Mouse (Mus musculus): ENCODE results near the gene Aldh1a2. TPM values are rescaled to one million over a fixed set of nuclear protein-coding genes. Genes with fewer than 3 reads are reported as not detected.

Gene Aldh1a2
- polyA plus RNA-seq, 1 experiment from 2014 or later: 333 TPM

DNA sequence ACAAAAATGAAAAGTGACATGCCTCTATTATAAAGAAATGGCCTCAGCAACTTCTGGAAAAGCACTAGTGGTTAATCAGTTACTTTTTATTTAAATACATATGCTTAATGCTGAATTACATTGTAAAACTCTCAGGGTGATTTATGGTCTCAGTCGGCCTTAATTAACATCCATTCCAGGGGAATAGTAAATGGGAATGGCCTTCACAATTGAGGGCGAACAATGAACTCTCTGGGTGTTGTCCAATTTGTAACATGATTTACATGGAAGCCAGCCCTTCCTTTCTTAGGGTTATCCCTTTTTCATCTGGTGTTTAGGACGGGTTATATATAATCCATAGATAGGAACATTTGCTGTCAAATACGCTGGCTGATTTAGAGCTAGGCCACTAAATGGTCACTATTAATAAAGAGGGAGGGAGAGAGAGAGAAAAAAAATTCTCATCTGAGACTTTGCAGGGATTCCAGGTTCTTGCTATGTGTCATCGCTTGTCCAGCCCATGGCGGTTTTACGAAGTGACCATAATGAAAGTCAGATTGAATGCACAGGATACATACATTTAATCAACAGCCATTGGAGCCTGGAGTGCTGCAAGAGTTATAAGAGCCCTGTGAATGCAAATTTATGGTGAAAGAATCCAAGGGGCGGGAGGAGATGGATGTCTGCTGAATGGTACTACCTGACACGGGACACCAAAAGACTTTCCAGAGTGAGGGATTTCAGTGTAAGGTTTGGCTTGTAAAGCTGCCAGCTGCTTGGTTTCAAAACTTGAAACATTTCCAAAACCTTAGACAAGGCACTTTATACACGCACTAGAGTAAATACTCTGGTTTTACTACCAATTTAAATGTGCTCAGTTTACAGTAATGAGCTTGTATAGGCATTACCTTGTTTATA lies 26.2 kb downstream of the Aldh1a2 start:
- Histone ChIP-seq H3K27ac (ENCODE audit: low read length) (peak overlapping the region; percentile 76; the same call in 1 of the 2 replicates), H3K4me3 (ENCODE audit: low read length) (no peak overlapping the region), H3K9me3 (ENCODE audit: low read length) (no peaks in the 10 kb centered on the region), H3K9ac (replicated peaks; ENCODE audit: low read length) (no peak overlapping the region), H3K4me2 (replicated peaks; ENCODE audit: low read depth, low read length) (no peak overlapping the region), H3K36me3 (ENCODE audit: insufficient read depth, low read length) (no peaks in the 10 kb centered on the region), H3K27me3 (ENCODE audit: insufficient read depth, low read length) (no peaks in the 10 kb centered on the region), H3K4me1 (ENCODE audit: insufficient read depth, low read length) (peaks cover 36% of the 10 kb centered on the region)
- WGBS: 29% methylated on average over 10 of the region's 10 CpGs
- peak; percentile 91 for ATAC-seq (ENCODE audit: low FRiP score, low TSS enrichment)

DNA sequence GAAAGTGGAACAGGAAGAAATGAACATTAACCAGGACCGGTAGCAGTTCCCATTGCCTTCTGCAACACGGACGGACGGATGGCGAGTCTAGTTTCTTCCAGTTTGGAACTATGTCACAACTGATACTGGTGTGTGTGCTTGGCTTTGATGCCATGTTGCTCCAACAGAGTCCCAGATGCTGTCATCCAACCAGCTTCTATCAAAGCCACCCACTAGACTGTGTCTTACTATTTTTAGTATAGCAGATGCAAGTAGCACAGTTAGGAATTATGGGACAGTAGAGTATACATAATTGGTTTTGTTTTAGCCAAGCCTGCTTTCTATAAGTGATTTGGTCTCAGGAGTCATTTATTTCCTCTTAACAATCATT lies 26.8 kb downstream of the Aldh1a2 start:
- no peak overlapping the region for H3K4me3 ChIP-seq (ENCODE audit: low read length)
- no peaks in the 10 kb centered on the region for H3K27me3 ChIP-seq (ENCODE audit: insufficient read depth, low read length)
- H3K36me3 ChIP-seq (ENCODE audit: insufficient read depth, low read length): no peaks in the 10 kb centered on the region
- peaks cover 36% of the 10 kb centered on the region for H3K4me1 ChIP-seq (ENCODE audit: insufficient read depth, low read length)
- no peak overlapping the region for H3K4me2 ChIP-seq (replicated peaks; ENCODE audit: low read depth, low read length)
- ATAC-seq (ENCODE audit: low FRiP score, low TSS enrichment): no peak
- WGBS: 41% methylated on average over 5 of the region's 5 CpGs
- H3K27ac ChIP-seq (ENCODE audit: low read length): peak overlapping the region; percentile 76; the same call in 1 of the 2 replicates
- no peaks in the 10 kb centered on the region for H3K9me3 ChIP-seq (ENCODE audit: low read length)
- no peak overlapping the region for H3K9ac ChIP-seq (replicated peaks; ENCODE audit: low read length)

DNA sequence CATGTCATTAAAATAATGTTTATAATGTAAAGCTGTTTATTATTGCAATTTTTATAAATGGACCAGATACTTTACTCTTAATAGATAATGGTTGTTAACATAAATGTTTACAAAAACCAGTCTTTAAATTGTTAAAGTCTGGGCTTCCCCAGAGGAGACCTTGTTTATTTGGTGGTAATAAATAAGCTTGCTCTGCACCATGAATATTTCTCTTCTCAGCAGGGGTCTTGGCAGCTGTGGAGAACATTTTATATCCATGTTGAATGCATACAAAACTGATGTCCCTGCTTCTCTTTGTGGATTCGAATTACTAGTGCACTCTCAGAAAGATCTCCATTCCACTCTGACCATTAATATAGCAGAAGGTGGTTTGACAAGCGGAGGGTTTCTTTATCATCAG lies 38.8 kb downstream of the Aldh1a2 start:
- Histone ChIP-seq H3K9ac (replicated peaks; ENCODE audit: low read length) (no peak overlapping the region), H3K27ac (ENCODE audit: low read length) (no peak overlapping the region), H3K4me1 (ENCODE audit: insufficient read depth, low read length) (0 out of 2 replicates have a peak, but pooled peaks cover 5% of the 10 kb centered on the region), H3K36me3 (ENCODE audit: insufficient read depth, low read length) (0 out of 2 replicates have a peak, but pooled peaks cover 6% of the 10 kb centered on the region), H3K4me2 (replicated peaks; ENCODE audit: low read depth, low read length) (no peak overlapping the region), H3K9me3 (ENCODE audit: low read length) (no peaks in the 10 kb centered on the region), H3K27me3 (ENCODE audit: insufficient read depth, low read length) (no peaks in the 10 kb centered on the region), H3K4me3 (ENCODE audit: low read length) (no peak overlapping the region)
- ATAC-seq (ENCODE audit: low FRiP score, low TSS enrichment): no peak
- 69% methylated on average over 2 of the region's 2 CpGs for WGBS

DNA sequence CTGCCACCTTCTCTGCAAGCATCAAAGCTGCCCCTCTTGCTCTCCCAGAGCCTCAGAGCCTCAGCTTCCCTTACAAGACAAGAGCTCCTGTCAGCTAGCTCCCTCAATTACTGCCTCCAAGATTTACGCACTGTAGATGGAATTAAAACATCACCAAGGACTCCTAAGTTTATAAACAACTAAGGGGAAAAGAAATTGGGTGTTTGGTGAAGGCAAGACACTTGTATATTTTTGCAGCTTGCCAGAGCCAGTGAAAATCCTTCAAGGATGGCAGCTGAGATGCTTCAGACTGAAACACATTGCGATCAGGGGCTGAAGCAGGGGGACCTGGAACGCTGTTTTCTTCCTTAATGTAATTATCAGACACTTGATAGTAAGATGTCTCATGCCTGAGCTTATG lies 47.1 kb downstream of the Aldh1a2 start:
- WGBS: 67% methylated on average over 3 of the region's 3 CpGs
- Histone ChIP-seq H3K36me3 (ENCODE audit: insufficient read depth, low read length) (peaks cover 10% of the 10 kb centered on the region; the same call in 1 of the 2 replicates), H3K27ac (ENCODE audit: low read length) (no peak overlapping the region), H3K4me2 (replicated peaks; ENCODE audit: low read depth, low read length) (no peak overlapping the region), H3K4me3 (ENCODE audit: low read length) (no peak overlapping the region), H3K4me1 (ENCODE audit: insufficient read depth, low read length) (0 out of 2 replicates have a peak, but pooled peaks cover 2% of the 10 kb centered on the region), H3K9me3 (ENCODE audit: low read length) (no peaks in the 10 kb centered on the region), H3K9ac (replicated peaks; ENCODE audit: low read length) (no peak overlapping the region), H3K27me3 (ENCODE audit: insufficient read depth, low read length) (no peaks in the 10 kb centered on the region)
- ATAC-seq (ENCODE audit: low FRiP score, low TSS enrichment): no peak

DNA sequence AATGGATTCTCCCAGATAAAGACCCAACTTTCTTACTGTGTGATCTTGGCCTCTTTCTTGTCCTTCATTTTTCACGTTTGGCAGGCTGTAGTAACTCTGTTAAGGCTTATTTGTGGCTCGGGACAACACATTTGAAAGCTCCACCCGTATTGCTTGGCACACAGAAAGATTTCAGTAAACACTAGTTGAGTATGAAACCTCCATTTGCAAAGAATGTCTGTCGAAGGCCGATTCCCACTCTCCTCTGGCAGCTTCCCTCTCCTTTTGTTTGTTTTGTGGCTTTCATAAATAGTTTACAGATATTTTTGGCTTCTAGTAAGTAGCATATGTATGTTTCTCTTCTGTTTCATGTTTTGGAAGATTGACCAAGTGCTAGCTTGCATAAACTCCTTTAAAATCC lies 54.1 kb downstream of the Aldh1a2 start:
- Histone ChIP-seq H3K27me3 (ENCODE audit: insufficient read depth, low read length) (no peaks in the 10 kb centered on the region), H3K27ac (ENCODE audit: low read length) (no peak overlapping the region), H3K9ac (replicated peaks; ENCODE audit: low read length) (no peak overlapping the region), H3K36me3 (ENCODE audit: insufficient read depth, low read length) (peaks cover 12% of the 10 kb centered on the region; the same call in 1 of the 2 replicates), H3K9me3 (ENCODE audit: low read length) (0 out of 2 replicates have a peak, but pooled peaks cover 3% of the 10 kb centered on the region), H3K4me1 (ENCODE audit: insufficient read depth, low read length) (no peaks in the 10 kb centered on the region), H3K4me2 (replicated peaks; ENCODE audit: low read depth, low read length) (no peak overlapping the region), H3K4me3 (ENCODE audit: low read length) (no peak overlapping the region)
- ATAC-seq (ENCODE audit: low FRiP score, low TSS enrichment): no peak
- 78% methylated on average over 5 of the region's 5 CpGs for WGBS

DNA sequence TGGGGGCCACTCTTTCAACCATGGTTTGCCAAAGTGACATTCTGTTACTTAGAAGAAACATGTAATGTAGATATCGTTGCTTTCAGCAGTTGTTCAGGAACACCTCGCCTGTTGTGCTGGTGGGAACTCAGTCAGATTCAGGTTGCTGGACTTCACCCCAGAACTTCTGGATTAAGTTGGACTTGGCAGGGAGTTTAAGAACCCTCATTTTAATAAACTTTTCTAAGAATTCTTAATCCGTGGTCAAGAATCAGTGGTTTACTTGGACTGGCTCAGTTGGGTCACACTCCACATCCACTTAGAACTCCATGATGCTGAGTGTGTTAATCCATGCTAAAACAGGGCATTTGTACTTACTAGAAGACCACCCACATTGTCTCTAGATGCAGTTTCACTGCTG lies 54.6 kb downstream of the Aldh1a2 start:
- H3K4me2 ChIP-seq (replicated peaks; ENCODE audit: low read depth, low read length): no peak overlapping the region
- no peak overlapping the region for H3K4me3 ChIP-seq (ENCODE audit: low read length)
- WGBS: 80% methylated on average over 3 of the region's 3 CpGs
- no peaks in the 10 kb centered on the region for H3K27me3 ChIP-seq (ENCODE audit: insufficient read depth, low read length)
- no peaks in the 10 kb centered on the region for H3K4me1 ChIP-seq (ENCODE audit: insufficient read depth, low read length)
- H3K9me3 ChIP-seq (ENCODE audit: low read length): 0 out of 2 replicates have a peak, but pooled peaks cover 3% of the 10 kb centered on the region
- no peak overlapping the region for H3K9ac ChIP-seq (replicated peaks; ENCODE audit: low read length)
- H3K27ac ChIP-seq (ENCODE audit: low read length): no peak overlapping the region
- no peak for ATAC-seq (ENCODE audit: low FRiP score, low TSS enrichment)
- H3K36me3 ChIP-seq (ENCODE audit: insufficient read depth, low read length): peaks cover 12% of the 10 kb centered on the region; the same call in 1 of the 2 replicates

DNA sequence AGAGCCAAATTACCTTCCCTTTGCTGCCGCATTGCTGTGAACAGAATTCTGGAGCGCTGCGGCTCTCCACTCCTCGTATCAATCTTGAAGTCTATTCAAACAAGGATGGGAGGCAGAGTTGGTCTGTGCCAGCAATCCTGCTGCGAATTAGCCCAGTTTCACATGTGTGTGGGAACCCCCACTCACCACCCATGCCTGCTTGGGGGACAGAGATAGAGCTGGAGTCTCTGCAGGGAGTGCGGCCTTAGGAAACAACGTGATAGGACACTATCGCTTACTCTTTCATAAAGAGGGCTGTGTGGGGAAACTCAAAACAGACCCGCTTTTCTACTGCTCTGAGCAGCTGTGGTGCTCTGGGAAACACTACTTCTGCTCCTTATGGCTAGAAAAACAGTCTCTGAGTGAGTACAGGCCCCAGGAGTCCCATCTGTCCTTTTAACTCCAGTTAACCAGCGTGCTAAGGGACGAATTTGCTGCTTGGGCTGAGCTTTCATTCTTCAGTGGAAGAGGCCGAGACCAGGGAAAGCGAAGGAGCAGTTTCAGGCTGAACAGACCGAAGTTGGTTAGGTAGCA lies 60.6 kb downstream of the Aldh1a2 start:
- H3K4me1 ChIP-seq (ENCODE audit: insufficient read depth, low read length): no peaks in the 10 kb centered on the region

DNA sequence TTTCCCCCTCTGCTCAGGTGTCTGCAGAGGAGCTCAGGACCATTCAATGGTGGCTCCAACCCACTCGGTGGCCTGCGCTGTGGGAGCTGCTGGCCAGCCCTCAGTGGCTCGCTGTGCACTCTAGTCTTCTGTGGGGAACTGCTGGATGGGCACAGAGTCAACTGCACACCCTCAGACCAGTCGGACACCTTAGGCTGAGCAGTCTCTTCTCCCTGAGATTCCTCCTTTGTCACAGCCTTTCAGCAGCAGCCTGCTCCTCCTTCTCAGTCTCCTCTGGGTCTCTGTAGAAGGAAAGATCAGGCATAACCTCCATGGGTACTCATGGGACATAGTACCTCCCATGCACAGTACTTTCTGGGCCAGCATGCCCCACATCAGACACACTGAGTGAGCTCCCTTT lies 63.2 kb downstream of the Aldh1a2 start:
- WGBS: 88% methylated on average over 4 of the region's 4 CpGs
- Histone ChIP-seq H3K4me1 (ENCODE audit: insufficient read depth, low read length) (no peaks in the 10 kb centered on the region), H3K27ac (ENCODE audit: low read length) (no peak overlapping the region), H3K4me3 (ENCODE audit: low read length) (no peak overlapping the region), H3K9ac (replicated peaks; ENCODE audit: low read length) (no peak overlapping the region), H3K4me2 (replicated peaks; ENCODE audit: low read depth, low read length) (no peak overlapping the region), H3K27me3 (ENCODE audit: insufficient read depth, low read length) (no peaks in the 10 kb centered on the region), H3K36me3 (ENCODE audit: insufficient read depth, low read length) (0 out of 2 replicates have a peak, but pooled peaks cover 8% of the 10 kb centered on the region), H3K9me3 (ENCODE audit: low read length) (no peaks in the 10 kb centered on the region)
- no peak for ATAC-seq (ENCODE audit: low FRiP score, low TSS enrichment)

More for the DNA sequence above, 60.6 kb downstream of the Aldh1a2 start:
- Histone ChIP-seq H3K4me3 (ENCODE audit: low read length) (no peak overlapping the region), H3K27me3 (ENCODE audit: insufficient read depth, low read length) (no peaks in the 10 kb centered on the region), H3K27ac (ENCODE audit: low read length) (no peak overlapping the region), H3K9ac (replicated peaks; ENCODE audit: low read length) (no peak overlapping the region), H3K36me3 (ENCODE audit: insufficient read depth, low read length) (0 out of 2 replicates have a peak, but pooled peaks cover 7% of the 10 kb centered on the region), H3K9me3 (ENCODE audit: low read length) (0 out of 2 replicates have a peak, but pooled peaks cover 3% of the 10 kb centered on the region), H3K4me2 (replicated peaks; ENCODE audit: low read depth, low read length) (no peak overlapping the region)
- no peak for ATAC-seq (ENCODE audit: low FRiP score, low TSS enrichment)
- WGBS: 69% methylated on average over 14 of the region's 14 CpGs

DNA sequence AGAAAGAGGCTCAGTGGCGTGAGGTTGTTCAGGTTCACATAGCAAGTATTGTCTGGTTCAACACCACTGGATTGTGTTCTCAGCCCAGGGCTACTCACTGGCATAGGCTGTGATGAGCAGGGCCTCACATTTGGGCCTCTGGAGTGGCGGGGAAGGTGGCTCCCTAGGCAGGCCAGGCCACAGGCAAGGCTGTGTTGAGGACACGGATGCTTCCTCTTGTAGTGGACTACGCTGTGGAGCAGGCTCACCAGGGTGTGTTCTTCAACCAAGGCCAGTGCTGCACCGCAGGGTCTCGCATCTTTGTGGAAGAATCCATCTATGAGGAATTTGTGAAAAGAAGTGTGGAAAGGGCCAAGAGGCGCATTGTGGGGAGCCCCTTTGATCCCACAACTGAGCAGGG lies 67.6 kb downstream of the Aldh1a2 start:
- ATAC-seq (ENCODE audit: low FRiP score, low TSS enrichment): no peak
- no peak overlapping the region for H3K4me2 ChIP-seq (replicated peaks; ENCODE audit: low read depth, low read length)
- WGBS: 91% methylated on average over 7 of the region's 7 CpGs
- H3K9me3 ChIP-seq (ENCODE audit: low read length): no peaks in the 10 kb centered on the region
- H3K4me3 ChIP-seq (ENCODE audit: low read length): no peak overlapping the region
- H3K4me1 ChIP-seq (ENCODE audit: insufficient read depth, low read length): no peaks in the 10 kb centered on the region
- H3K27me3 ChIP-seq (ENCODE audit: insufficient read depth, low read length): no peaks in the 10 kb centered on the region
- H3K36me3 ChIP-seq (ENCODE audit: insufficient read depth, low read length): peaks cover 31% of the 10 kb centered on the region
- H3K9ac ChIP-seq (replicated peaks; ENCODE audit: low read length): no peak overlapping the region
- H3K27ac ChIP-seq (ENCODE audit: low read length): no peak overlapping the region

DNA sequence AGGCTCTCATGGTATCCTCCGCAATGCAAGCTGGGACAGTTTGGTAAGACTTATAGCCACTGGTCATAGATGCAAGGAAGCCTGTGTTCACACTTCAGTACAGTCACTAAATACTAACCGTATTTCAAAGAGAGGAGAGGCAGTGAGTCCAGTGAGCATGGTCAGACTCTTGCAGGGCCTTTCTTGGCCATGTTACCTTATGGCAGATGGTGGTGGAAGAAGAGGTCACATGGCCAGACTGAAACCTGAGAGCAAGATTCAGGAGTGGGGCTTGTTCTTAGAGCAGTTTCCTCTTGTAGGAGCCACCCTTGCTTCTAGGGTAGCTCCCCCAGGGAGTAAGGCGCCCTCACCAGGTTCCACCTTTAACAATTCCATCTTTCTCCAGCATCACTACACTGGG lies 69.6 kb downstream of the Aldh1a2 start:
- H3K4me1 ChIP-seq (ENCODE audit: insufficient read depth, low read length): no peaks in the 10 kb centered on the region
- H3K9ac ChIP-seq (replicated peaks; ENCODE audit: low read length): no peak overlapping the region
- 93% methylated on average over 3 of the region's 3 CpGs for WGBS
- H3K4me2 ChIP-seq (replicated peaks; ENCODE audit: low read depth, low read length): no peak overlapping the region
- ATAC-seq (ENCODE audit: low FRiP score, low TSS enrichment): no peak
- H3K9me3 ChIP-seq (ENCODE audit: low read length): no peaks in the 10 kb centered on the region
- no peak overlapping the region for H3K4me3 ChIP-seq (ENCODE audit: low read length)
- no peaks in the 10 kb centered on the region for H3K27me3 ChIP-seq (ENCODE audit: insufficient read depth, low read length)
- peaks cover 31% of the 10 kb centered on the region for H3K36me3 ChIP-seq (ENCODE audit: insufficient read depth, low read length)
- no peak overlapping the region for H3K27ac ChIP-seq (ENCODE audit: low read length)
